Mouse (Mus musculus) A20 (cell line): Measurements from ENCODE around the gene 9430015G10Rik.

ENCODE experiments used
- DNase-seq: peaks from one replicate; pipeline ENCODE4 v3.0.0-alpha.2; 2011; ENCODE audit warnings: low read depth, low spot score

9430015G10Rik gene

GRCm38 (mm10) chr4:156109570-156110331 lies at the start of gene 9430015G10Rik:
Gene 9430015G10Rik (plus strand): TSS chr4:156109982.
- DNase-seq = peak; percentile 99

GRCm38 (mm10) chr4:156063861-156064509 lies 45.8 kb upstream of the 9430015G10Rik start:
- DNase-seq = no peak

- DNase-seq = no peak
Measured at GRCm38 (mm10) chr4:156064510-156064897, 45.3 kb upstream of the 9430015G10Rik start.

- DNase-seq = no peak
Measured at GRCm38 (mm10) chr4:156065156-156065894, 44.5 kb upstream of the 9430015G10Rik start.

- peak; percentile 40 for DNase-seq
Measured at GRCm38 (mm10) chr4:156067256-156067949, 42.4 kb upstream of the 9430015G10Rik start.

- DNase-seq = no peak
Measured at GRCm38 (mm10) chr4:156069701-156070100, 40.1 kb upstream of the 9430015G10Rik start.

GRCm38 (mm10) chr4:156070276-156070675 lies 39.5 kb upstream of the 9430015G10Rik start:
- DNase-seq = peak; percentile 8

- DNase-seq = no peak
Measured at GRCm38 (mm10) chr4:156070716-156071115, 39.1 kb upstream of the 9430015G10Rik start.

GRCm38 (mm10) chr4:156076911-156077382 lies 32.8 kb upstream of the 9430015G10Rik start:
- no peak for DNase-seq

- DNase-seq = no peak
Measured at GRCm38 (mm10) chr4:156077499-156078301, 32.1 kb upstream of the 9430015G10Rik start.

- DNase-seq = no peak
Measured at GRCm38 (mm10) chr4:156082621-156083234, 27.1 kb upstream of the 9430015G10Rik start.

- no peak for DNase-seq
Measured at GRCm38 (mm10) chr4:156083348-156083747, 26.4 kb upstream of the 9430015G10Rik start.

- DNase-seq = no peak
Measured at GRCm38 (mm10) chr4:156084096-156084879, 25.5 kb upstream of the 9430015G10Rik start.

- no peak for DNase-seq
Measured at GRCm38 (mm10) chr4:156085256-156085655, 24.5 kb upstream of the 9430015G10Rik start.

GRCm38 (mm10) chr4:156087398-156088087 lies 22.2 kb upstream of the 9430015G10Rik start:
- DNase-seq = peak; percentile 41

GRCm38 (mm10) chr4:156091236-156091635 lies 18.5 kb upstream of the 9430015G10Rik start:
- no peak for DNase-seq

- DNase-seq = no peak
Measured at GRCm38 (mm10) chr4:156092765-156093164, 17.0 kb upstream of the 9430015G10Rik start.

- DNase-seq = no peak
Measured at GRCm38 (mm10) chr4:156093758-156094157, 16.0 kb upstream of the 9430015G10Rik start.

- DNase-seq = no peak
Measured at GRCm38 (mm10) chr4:156096191-156096590, 13.6 kb upstream of the 9430015G10Rik start.
